Mouse (Mus musculus) ovary, adult 18-20 months (tissue): Measurements from ENCODE around the gene Spint2.

Experiments
- DNase-seq: peaks from one replicate; pipeline ENCODE4 v3.0.0; 2022; ENCODE audit warnings: low spot score, mixed read lengths

Spint2 gene

DNA sequence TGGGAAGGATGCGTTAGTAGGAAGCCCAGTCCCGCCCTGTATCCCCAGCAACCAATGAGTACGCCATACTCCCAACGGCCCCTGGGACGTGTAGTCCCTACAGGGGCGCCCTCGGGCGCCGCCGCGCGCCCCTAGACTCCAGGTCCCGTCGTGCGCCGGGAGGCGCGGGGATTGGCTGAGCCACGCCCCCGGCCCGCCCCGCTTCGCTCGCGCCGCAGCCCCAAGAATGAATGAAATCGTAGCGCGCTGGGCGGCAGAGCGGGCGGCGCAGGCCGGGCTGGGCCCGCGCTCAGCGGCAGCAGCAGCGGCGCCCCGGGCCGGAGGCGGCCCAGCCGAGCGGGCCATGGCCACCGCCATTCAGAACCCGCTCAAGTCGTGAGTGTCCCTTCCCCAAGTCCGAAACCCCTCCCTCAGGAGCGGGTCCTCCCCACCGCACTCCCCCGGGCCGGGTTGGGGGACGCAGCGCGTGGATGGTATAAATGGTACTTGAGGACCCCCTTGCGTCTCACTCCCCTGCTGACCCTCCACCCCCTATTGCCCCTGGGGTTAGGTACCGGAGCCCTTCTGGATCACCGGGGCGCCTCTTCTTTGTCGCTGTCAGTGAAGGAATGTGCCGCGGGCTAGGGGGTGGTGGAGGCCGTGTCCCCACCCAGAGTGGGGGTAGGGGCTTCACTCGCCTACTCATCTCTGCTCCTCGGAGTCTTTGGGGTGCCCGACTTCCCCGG, 22.2 kb upstream of the Spint2 start, which contains the start of gene Dpf1:
TSS of gene Dpf1 (plus strand) at position 214 of the 725 bp plus-strand sequence.
- DNase-seq: peak; percentile 71

DNA sequence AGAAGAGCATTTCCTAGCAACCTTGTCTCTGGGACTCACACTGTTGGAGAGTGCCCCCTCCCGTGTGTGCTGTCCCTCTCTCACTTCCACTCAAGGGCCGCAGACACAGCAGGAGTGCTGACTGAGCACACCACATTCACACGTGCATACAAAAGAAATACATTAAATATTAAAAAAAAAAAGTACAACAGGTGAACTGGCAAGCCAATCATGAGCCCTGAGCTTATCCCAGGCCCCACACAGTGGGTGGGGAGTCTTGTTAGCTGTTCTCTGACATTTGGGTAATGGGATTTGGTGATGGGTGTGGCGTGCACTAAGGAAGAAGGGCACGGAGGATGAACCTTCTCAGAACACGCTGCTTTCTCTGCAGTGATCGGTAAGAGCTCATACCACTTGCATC, 20.9 kb upstream of the Spint2 start:
- DNase-seq: no peak

DNA sequence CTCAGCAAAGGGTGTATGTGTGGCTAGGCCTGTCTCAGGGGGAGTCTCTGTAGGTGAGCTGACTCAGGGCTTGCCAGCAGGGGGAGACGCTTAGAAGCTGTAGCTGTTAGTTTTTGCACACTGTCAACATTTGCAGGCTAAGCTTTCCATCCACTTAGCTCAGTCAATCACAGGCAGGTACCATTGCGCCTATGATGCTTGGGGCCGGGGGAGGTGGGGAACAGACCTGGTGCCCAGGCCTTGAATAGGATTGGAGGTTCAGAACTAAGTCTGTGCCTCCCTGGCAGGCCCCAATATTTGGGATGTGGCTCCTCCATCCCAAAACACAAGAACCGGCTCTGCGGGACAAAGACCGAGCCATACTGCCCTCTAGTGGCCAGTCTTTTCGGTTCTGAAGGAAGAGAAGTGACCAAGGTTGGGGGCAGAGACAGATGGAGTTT, 19.4 kb upstream of the Spint2 start:
- no peak for DNase-seq

DNA sequence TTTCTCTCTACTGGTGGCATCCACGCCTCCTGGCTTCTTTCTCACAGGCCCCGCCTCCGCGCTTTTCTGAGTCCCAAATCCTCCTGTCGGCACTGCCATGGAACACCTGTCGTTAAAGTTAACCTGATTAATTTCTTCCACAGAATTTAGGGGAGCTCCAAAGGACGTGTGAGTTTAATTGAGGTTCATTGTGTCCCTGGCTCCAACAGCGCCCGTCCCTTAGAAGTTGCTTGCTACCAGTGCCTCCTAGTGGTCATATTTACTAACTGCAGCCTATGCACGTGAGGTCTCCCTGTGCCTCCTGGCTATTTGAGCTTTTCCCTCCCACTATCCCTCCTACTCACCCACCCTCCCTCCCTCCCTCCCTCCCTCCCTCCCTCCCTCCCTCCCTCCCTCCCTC, 15.3 kb upstream of the Spint2 start:
- no peak for DNase-seq

DNA sequence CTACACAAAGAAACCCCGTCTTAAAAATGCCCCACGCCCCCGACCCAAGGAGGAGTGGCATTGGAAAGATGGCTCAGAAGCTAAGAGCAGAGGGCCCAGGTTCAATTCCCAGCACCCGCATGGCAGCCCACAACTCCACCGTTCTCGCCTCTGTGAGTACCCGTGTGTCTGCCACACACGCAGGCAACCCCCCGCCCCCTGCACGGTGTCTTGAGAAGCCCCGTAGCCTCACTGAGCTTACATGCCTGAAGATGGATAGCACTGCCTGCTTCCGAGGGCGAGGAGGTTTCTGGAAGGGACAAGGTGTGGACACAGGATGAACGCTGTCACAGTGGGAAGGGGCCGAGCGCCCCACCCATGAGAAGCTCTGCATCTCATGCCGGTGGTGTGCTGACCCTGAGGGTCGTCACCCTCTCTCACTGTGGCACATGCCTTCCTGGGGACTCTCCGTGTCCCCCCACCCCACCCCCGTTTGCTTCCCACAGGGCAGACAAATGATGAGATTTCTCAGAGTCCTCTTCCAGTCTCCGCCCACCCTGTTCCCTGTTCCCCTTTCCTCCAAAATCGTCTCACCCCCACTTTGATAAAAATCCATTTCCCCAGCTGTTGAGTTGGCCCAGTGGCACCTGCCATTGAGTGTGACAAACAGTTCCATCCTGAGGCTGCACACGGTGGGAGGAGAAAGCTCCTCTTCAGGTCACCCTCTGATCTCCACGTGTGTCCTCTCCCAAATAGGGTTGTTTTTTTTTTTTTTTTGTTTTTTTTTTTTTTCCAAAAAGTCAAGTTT, 14.3 kb upstream of the Spint2 start:
- no peak for DNase-seq

DNA sequence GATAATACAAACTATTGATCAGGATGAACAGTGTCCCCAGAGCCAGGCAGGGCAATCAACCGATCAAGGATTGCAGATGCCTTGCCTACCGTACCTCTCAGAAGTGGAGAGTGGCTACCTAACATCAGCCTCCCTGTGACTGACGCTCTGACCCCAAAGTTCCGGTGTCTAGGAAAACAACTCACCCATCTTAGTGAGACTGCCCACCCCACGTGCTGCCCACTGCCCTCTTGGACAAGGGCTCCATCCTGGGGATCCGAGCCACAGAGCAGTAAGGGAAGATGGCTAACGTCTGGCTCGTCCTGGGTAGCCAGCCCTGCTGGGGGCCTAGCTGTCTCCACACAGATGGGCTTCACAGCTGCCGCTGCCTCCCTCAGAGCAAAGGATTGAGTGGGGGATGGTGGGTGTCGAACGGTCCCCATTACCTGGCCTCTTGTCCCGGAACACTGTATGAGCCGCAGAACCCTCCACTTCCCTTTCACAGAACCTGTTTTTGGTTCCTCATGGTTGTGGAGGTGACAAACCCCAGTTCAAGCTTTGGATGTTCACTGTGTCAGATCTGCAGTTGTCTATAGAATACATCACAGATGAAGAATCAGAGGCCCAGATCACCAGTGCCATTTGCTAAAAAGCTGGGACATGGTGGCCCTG, 12.5 kb upstream of the Spint2 start:
- DNase-seq: no peak

DNA sequence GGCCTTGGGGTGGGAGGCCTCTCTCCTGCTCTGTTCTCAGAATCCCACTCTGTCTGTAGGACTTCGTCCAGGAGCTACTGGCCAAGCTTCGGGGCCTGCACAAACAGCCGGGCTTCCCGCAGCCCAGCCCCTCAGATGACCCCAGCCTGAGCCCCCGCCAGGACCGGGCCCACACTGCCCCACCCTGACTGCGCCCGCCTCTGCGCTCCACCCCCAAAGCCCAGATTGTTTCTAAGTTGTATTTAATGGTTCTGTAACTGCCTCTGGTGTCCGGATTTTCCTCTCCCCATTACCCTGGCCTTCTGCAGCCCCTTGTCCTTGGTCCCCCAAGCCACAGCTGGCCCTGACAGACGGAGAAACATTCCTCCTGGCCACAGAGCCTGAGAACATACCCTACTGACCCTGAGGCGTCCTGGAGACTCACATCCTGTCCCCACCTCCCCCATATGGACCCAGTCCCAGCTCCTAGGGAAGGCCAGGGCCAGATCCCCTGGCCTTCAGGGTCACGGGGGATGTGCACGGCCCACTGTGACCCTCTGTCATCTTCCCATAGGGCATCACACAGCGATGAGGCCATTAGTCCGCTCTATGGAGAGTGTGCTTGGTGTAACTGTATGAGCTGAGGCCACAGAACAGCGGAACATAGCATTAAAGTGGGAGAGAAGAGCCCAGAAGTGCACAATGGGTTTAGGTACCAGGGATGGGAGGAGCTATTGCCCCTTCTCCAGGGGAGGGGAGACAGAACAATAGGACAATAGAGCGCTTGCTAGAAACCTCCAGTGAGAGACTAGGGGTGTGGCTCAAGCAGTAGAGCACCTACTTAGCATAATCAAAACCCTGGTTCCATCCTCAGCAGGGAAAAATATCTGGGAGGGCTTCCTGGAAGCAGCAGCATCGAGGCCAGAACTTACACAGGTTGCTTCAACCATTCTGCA, 11.7 kb upstream of the Spint2 start:
- DNase-seq: peak; percentile 66

DNA sequence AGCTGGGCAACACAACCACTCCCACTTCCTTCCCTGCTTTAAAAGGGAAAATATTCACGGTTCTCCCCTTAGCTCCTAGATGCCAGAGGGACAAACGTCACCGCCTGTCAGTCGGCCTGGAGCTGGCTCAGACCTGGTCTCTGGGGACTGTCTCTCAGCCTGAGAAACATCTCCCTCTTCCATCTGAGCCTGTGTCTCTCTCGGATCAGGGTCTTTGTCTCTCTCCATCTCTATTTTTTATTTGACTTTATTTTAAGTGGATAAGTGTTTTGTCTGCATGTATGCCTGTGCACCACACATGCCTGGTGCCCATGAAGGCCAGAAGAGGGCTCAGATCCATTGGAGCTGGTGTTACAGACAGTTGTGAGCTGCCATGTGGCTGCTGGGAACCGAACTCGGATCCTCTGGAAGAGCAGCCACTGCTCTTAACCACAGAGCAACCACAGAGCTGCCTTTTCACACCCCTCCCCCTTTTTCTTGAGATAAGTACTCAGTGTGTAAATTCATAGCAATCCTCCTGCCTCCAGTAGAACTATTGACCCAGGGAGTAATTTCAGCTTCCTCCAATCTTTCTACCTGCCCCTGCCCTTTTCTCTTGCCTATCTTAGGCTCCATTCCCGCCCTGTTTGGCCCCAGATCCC, 10.9 kb upstream of the Spint2 start:
- DNase-seq: no peak

DNA sequence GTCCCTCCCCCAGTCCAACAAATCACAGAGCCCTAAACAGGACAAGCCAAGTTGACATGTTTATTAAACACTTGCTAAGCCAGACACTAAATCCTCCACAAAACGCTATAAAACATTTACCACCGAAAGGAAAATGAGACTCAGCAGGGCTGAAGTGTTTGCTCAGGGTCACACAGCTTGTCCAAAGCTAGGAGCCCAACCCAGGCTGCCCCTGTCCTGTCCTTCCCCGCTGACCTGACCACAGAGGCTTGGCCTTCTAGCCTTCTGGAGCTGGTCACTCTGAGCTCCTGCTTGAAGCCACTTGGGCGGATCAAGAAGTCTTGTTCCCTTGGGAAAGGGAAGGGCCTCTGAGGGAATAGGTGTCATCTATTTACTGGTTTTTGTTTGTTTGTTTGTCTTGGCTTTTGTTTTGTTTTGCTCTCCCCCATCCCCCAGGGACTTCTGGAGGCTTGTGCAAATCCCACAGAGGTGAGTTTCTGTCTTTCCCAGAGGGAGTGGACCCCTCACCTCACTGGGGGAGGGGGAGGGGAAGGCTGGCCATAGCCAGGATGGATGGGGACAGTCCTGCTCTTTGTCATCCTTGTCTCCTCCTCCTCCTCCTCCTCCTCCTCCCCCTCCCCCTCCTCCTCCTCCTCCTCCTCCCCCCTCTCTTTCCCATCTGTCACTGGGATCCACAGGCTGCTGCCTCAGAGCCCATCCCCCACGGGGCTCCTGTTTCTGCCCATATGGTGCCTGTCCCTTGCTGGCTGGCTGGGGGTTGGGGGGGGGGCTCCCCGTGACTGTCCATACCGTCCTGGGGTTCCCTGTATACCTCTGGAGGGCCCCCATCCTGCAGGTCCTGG, 10.1 kb upstream of the Spint2 start:
- peak; percentile 66 for DNase-seq

DNA sequence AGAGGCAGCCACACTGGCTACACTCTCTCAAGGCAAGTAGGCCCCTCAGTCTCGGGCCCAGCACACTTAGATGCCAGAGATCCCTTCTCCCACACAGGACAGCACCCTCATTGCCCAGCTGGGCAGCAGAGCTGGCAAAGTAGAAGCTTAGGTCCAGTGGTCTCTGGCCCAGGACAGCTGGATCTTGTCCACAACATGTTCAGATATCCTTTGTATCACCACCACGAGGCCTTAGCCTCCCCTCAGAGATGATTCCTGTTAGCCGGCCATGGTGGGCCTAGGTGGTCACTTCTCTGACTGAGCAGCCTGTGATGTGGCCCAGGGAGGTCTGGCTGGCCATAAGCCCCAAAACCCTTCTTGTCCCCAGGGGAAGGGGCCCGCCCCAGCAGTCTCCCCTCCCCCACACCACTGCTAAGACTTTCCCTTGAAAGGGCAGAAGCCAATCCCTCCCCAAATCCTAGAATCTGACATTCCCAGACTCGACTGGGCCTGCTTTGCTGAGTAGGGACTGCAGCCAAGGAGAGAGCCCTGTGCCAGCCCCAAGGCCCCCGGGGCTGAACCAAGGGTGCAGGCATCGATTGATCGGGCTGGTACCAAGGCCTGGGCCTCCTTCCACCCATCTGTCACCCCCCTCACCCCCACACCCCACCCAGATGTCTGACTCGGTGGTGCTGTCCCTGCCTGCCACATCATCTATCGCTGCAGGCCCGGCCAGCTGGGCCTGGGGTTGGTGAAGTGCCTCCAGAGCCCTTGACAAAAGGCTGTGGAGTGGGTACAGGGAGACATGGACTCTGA, 9.2 kb upstream of the Spint2 start:
- DNase-seq: no peak

DNA sequence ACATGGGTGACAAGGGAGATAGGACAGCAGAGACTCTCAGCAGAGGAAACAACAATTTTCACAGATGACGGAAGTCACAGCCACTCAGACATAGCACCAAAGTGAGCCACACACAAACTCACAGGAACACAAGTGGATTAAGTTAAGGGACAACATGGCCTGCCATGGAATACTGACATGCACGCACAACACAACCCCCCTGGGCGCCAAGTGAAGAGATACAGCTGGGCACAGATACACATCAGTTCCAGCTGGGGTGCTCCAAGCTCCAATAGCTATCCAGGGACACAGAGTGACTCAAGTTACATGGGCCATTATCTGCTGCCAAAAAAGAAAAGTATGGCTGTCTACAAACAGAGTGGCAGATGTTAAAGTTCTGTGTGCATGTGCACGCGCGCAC, 8.1 kb upstream of the Spint2 start:
- no peak for DNase-seq

DNA sequence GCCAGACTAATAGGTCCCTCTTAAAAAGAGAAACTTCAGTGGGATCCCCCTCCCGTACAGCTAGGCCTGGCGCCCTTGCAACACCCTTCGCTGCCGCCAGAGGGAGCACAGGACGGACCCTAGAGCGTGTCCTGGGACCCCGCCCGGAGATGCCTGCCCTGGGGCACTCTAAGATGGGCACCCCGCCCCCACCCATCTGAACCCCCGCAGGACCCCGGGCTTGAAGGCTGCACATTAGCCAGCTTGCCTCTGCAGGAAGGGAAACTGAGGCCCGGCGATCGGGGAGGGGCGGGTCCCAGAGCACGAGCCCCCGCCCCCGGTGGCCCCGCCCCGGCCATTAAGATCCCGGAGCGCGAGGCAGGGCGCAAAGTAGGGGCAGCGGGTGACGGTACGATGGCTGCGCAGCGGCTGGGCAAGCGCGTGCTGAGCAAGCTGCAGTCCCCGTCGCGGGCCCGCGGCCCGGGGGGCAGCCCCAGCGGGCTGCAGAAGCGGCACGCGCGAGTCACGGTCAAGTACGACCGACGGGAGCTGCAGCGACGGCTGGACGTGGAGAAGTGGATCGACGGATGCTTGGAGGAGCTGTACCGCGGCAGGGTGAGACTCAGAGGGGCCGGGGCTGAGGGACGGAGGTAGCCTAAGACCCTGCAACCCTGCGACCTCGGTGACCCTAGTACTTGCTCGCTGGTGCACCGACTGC, 7.4 kb upstream of the Spint2 start, which contains the start of gene Ppp1r14a:
TSS of gene Ppp1r14a (plus strand) at position 367 of the 697 bp plus-strand sequence.
- no peak for DNase-seq

DNA sequence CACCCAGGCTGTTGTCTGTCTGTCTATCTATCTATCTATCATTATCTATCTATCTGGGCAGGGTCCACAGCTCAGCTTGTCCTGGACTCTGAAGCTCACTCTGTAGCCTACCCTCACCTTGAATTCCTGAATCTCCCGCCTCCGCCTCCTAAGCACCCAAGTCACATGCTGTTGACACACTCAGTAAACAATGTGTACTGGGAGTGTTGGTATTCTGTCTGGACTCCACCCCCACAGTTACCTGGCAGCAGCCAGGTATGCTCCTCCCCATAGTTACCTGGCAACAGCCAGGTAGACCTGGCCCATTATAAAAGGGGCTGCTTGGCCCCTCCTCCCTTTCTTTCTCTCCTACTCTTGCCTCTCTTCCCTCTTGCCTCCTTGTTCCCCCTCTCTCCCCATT, 6.4 kb upstream of the Spint2 start:
- DNase-seq: no peak

DNA sequence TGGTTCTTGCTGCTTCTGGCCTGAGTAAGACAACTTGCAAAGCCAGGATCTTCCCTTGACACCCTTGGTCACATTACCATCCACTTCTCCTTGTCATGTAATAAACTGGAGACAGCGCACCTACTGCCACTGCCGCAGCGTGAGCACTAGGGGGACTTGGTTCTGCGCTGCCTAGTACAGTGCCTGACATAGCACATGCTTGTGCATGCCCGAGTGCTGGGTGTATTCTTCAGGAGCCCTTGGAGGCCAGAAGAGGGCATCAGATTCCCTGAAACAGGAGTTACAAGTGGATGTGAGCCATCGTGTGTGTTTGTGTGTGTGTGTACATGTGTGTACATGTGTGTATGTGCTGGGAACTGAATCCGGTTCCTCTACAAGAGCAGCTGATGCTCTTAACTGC, 5.8 kb upstream of the Spint2 start:
- DNase-seq: no peak

DNA sequence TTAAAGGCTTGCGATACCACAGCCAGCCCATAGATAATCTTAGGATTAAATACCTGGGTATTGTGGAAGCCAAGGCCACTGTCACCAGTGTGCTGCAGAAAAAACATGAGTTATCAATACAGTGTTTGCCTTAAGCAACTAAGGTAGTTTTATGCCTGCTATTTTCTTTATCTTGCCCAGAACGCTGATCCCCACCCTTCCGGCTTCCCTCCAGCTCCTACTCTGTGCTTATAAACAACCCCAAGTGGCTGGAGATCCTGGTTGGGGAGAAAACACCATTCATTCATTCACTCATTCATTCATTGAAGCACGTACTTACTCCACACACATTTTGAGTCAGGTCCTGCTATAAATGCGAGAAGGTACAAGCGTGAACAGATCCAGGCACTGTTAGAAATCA, 2.8 kb upstream of the Spint2 start:
- DNase-seq: no peak

DNA sequence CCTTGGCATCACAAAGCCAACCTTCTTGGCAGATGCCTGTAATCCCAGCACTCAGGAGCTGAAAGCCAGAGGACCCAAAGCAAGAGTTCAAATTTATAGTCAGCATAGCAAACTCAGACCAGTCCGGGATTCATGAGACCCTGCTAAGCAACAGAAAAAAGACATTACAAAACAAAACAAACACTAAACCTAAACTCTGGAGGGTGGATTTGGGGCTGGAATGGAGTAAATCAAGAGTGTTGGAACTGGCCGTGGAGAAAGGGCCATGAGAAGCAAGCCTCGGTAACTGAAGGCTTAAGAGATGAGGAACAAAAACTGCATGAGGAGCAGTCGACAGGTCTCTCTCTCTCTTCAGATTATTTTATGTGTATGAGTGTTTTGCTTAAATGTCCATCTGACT, 2.2 kb upstream of the Spint2 start:
- no peak for DNase-seq

DNA sequence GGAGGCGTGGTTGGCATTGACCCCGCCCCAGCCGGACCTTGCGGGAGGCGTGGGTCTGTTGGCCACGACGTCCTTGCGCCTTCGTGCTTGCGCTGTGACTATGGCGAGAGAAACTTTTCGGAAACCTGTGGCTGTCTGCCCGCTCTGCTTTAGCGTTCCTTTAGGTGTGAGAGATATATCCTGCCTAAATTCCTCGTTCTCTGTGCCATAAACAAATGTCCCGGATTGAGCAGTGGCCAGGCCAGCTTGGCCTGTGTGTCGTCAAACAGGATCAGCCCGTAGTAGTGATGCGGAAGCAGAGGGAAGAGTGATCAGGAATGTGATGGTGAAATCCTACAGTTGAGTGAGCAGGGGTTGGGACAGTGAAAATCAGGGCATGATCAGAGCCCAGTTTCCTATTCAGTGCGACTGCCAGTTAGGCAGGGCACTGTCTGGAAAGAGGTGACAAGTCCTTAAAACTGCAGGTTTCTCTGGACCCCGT, 402 bp upstream of the Spint2 start:
- DNase-seq: no peak

DNA sequence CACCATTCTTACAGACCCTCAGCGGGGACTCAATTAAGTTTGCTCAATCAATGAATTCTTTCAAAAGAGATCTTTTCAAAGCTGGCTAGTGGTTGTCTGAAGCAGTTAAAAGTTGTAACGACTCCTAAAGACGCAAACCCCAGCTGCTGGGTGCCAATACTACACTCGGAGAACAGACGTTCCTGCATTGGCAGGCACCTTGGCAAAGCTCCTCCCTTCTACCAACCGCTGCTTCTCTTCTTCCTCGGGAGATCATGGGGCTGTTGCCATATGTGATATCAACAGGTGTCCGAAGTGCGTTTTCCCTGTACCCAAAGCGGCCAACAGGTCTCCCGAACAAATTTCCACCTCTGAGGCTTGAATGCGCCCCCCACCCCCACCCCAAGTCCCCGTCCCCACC, 911 bp downstream of the Spint2 start:
- no peak for DNase-seq

DNA sequence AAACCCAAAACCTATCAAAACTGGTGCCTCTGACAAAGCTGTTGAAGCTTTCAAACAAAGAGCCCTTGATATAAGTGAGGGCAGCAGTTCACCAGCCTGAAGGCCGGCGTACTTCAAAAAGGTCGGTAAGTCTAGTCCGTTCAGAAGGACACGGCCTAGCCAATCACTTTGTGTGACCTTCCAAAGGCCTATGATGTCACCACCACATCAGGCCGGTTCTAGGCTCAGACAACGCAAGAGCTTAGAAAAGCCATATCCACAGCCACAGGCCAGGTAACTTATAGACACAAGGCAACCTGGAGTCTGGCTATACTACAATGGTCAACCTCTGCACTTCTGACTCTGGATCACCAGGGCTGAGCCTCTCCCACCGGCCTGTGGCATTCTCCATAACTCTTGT, 1.8 kb downstream of the Spint2 start:
- DNase-seq: no peak
